ENCODE assay signal across 1 mouse cellular context in genomic region chr17:47441296-47442051, GRCm38 (mm10).
TF ChIP-seq lines count a peak whose summit lies in the region.

No protein-coding gene starts in this region.

TF ChIP-seq in MEL, 35 proteins besides CTCF, POLR2A, EP300 and RAD21 (continued from another document):
- no peak for TF ChIP-seq GATA1 (IDR thresholded peaks at IDR 0.05; ENCODE audit: low read depth, low read length)
